Mouse (Mus musculus): Measurements from ENCODE around the gene Drc3.

Gene Drc3

DNA sequence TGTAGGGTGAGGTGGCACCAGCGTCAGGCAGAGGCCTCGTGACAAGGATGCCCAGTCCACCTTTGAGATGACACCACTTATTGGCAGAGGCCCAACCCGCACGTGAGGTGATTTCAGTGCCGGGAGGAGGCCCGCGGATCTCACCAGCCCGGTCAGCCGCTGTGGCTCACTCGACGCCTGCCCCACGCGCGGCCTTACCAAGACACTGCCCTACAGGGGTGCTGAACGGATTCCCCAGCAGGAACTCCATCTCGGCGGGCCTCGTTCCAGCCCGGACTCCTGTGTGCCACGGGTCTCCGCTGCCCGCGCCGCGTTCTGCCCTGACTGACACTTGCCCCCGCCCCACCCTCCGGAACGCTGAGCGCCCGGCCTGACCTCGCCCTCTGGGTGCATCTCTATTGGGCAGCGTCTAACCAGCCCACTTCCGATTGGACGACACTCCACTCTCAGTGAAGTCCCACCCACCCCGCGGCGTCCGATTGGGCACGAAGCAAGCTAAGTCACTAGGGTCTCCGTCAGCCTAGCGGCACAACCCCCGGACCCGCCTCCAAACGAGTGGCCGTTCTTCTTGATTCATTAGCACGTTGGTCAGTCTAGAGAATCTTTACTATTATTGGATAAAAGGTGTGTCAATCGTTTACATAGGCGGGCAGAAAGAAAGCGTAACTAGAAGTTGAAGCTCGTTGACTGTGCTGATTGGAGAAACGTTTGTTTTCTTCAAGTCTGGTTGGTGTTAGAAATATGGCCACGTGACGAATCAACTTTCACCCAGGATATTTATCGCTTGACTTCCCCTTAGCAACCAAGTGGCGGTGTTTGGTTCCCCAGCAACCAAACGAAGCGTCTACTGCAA lies at the start of gene Drc3, which contains the start of gene Tom1l2:
Drc3 (plus strand) TSS at position 771 of the 853 bp plus-strand sequence.
Tom1l2 (minus strand) TSS at position 347 of the 853 bp plus-strand sequence.
- peak; percentile 100 for DNase-seq (ENCODE audit: low read depth, low spot score)

- DNase-seq (ENCODE audit: low read depth, low spot score) = no peak
These were observed 49.6 kb upstream of the Drc3 start for GRCm38 (mm10) chr11:60303497-60303896.

DNA sequence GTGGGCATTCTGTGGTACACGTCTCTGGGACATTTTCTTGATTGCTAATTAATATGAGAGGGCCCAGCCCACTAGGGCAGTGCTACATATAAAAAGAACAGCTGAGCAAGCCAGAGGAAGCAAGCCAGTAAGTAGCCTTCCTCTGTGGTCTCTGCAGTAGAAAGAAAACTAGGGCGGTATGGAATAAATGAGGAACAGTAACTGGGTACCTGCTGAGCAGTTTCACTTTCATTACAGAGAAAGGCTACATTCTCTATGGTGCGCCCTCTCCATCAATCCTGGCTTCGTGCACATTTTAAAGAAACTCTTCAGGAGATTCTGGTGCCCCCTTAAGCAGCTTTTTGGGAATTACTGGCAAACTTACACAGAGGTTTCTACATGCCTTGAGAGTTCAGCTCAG lies 47.5 kb upstream of the Drc3 start:
- DNase-seq (ENCODE audit: low read depth, low spot score) = peak; percentile 76

GRCm38 (mm10) chr11:60306834-60307233 lies 46.3 kb upstream of the Drc3 start:
- DNase-seq (ENCODE audit: low read depth, low spot score) = peak; percentile 60

GRCm38 (mm10) chr11:60307375-60307825 lies 45.7 kb upstream of the Drc3 start:
- DNase-seq (ENCODE audit: low read depth, low spot score) = peak; percentile 49

DNA sequence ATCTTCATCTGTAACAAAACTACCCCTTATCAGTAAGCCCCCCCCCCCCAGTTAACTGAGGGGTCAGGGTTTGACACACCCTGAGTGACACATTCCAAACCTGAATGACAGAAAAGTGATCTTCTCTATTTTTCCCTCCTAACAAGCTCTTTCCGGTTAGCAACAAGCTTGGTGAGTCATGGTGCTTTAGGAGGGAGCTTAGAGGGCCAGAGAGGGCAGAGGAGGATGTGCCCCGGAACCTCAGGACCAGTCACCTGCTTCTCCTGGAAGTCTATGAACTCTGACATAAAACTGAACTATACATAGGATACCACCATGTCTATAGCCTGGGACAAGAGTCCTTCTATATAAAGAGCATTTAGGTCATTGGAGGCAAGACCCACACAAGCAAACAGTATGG lies 45.1 kb upstream of the Drc3 start:
- DNase-seq (ENCODE audit: low read depth, low spot score) = no peak

DNA sequence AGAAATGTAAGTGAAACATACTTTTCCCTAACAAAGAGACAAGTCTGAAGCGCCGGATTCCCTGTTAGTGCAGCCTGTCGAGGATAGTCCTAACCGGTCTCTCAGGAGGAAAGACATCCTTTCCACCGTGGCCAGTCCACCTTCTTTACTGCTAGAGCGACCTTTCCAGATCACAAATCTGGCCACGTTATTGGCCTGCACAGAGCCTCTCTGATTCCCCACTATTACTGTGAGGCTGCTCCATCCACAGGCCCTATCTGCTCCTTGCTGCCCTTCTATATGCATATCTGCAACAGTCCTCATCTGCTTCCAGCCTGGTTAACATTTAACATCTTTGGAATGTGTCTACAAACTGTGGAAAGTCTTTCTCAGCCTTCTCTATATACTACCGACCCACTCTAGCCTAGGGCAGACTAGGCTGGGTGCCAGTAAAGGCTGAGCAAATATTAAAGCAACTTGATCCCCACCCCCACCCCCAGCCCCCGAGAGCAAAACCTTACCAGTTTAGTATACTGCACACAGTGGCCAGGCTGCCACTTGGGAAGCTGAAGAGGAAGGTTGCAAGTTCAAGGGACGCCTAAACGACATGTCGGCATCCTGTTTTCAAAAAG lies 44.5 kb upstream of the Drc3 start:
- DNase-seq (ENCODE audit: low read depth, low spot score) = no peak

- no peak for DNase-seq (ENCODE audit: low read depth, low spot score)
These were observed 43.3 kb upstream of the Drc3 start for GRCm38 (mm10) chr11:60309875-60310274.

- DNase-seq (ENCODE audit: low read depth, low spot score) = no peak
These were observed 41.9 kb upstream of the Drc3 start for GRCm38 (mm10) chr11:60311025-60311854.

- no peak for DNase-seq (ENCODE audit: low read depth, low spot score)
These were observed 36.9 kb upstream of the Drc3 start for GRCm38 (mm10) chr11:60316250-60316649.

DNA sequence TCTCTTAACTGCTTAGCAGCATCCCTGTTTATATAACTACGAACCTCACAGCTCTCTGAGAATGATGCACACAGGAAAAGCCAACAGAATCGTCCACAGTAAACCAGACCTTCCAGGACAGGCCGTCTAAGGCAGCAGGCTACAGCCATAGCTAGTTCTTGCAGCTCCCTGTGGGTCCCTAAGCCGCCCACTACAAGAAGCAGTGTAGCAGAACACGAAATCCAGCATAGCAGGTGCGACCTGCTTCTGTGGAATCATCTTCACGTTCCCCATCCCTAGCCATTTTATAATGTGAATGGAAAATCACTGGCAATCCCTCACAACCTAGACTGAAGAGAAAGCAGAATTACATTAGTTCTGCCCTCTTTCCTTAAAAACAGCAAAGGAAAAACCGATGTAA lies 36.2 kb upstream of the Drc3 start:
- no peak for DNase-seq (ENCODE audit: low read depth, low spot score)

GRCm38 (mm10) chr11:60317376-60318102 lies 35.6 kb upstream of the Drc3 start:
- no peak for DNase-seq (ENCODE audit: low read depth, low spot score)

DNA sequence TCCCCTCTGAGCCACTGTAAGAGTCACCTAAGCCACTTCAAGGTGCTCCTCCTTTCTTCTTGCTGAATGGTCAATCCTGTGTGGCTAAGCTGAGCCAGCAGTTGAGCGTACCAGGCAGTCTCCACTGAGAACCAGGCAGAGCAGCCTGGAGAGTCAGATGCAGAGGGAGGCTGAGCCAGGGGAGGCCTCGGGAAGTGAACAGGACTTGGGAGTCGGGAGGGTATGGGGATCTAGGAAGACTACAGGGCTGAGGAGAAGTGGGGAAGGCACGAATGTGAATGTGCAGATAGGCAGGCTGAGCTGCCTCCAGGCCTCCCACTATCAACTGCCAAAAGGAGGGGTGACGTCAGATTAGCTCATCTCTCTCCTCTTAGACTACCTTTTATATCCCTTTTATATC lies 34.4 kb upstream of the Drc3 start:
- DNase-seq (ENCODE audit: low read depth, low spot score) = no peak

GRCm38 (mm10) chr11:60319257-60320066 lies 33.7 kb upstream of the Drc3 start:
- DNase-seq (ENCODE audit: low read depth, low spot score) = no peak

GRCm38 (mm10) chr11:60320426-60321037 lies 32.6 kb upstream of the Drc3 start:
- DNase-seq (ENCODE audit: low read depth, low spot score) = no peak

- no peak for DNase-seq (ENCODE audit: low read depth, low spot score)
These were observed 31.7 kb upstream of the Drc3 start for GRCm38 (mm10) chr11:60321438-60321837.

- no peak for DNase-seq (ENCODE audit: low read depth, low spot score)
These were observed 29.4 kb upstream of the Drc3 start for GRCm38 (mm10) chr11:60323731-60324130.

- no peak for DNase-seq (ENCODE audit: low read depth, low spot score)
These were observed 22.6 kb upstream of the Drc3 start for GRCm38 (mm10) chr11:60330551-60330950.

DNA sequence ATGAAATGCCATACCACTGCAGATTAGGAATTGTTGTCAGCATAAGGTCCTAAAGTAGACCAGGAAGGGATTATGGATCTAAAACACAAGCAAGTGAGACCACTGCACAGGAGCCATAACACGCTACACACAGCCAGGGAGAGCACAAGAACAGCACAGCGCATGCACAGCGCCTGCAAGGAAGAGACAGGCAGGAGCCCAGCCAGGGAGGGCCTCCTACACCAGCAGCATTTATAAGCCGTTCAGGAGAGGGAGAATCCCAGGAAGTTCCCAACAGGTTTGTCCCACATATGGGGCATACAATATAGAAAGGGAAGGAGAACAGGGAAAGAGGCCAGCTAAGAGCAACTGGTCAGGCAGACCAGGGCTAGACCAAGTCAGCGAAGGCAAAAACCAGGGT lies 19.7 kb upstream of the Drc3 start:
- DNase-seq (ENCODE audit: low read depth, low spot score) = no peak

- DNase-seq (ENCODE audit: low read depth, low spot score) = peak; percentile 57
These were observed 19.0 kb upstream of the Drc3 start for GRCm38 (mm10) chr11:60334124-60334523.
